Mouse (Mus musculus): ENCODE data around the gene Trip12. TPM values are rescaled to one million over a fixed set of nuclear protein-coding genes. Genes with fewer than 3 reads are reported as not detected.

The Trip12 gene
- polyA plus RNA-seq, 1 experiment from 2014 or later = 64.4 TPM

DNA sequence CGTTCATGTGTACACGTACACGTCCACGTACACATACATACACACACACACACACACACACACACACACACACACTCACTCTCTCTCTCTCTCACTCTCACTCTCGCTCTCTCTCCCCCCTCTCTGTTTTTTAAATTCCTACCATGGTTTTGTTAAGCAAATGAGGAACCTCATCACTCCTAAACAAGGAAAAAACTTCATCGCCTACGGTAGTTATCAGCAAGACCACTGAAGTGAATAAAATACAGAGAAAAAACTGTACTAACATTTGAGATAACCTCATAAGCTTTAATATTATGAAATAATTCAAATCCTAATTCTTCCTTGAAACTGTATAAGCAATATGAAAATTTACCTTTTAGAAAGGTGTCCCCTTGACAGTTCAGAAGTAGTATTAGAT is 45.0 kb downstream of the Trip12 start:
- Histone ChIP-seq H3K9me3 (ENCODE audit: control insufficient read depth, low read length) (no peaks in the 10 kb centered on the region), H3K4me3 (ENCODE audit: control insufficient read depth in 1 of 2, insufficient read depth in 1 of 2, low read depth in 1 of 2, low read length in 2 of 2) (no peak overlapping the region), H3K27me3 (ENCODE audit: control insufficient read depth, insufficient read depth, low read length) (no peaks in the 10 kb centered on the region), H3K9ac (ENCODE audit: low read length) (no peak overlapping the region), H3K4me2 (ENCODE audit: low read length) (no peak overlapping the region), H3K27ac (replicated peaks in 1 of 2; ENCODE audit: control insufficient read depth in 1 of 2, insufficient read depth in 1 of 2, low read depth in 2 of 2, low read length in 2 of 2) (no peak overlapping the region), H3K36me3 (ENCODE audit: control insufficient read depth, insufficient read depth, low read length) (peaks cover 37% of the 10 kb centered on the region), H3K4me1 (ENCODE audit: control insufficient read depth in 2 of 2, insufficient read depth in 2 of 2, low read length in 2 of 2) (no peaks in the 10 kb centered on the region)
- ATAC-seq (ENCODE audit: insufficient number of reproducible peaks, insufficient read depth, low FRiP score, low read depth) = no peak
- WGBS = 90% methylated on average over 7 of the region's 7 CpGs

- no peaks in the 10 kb centered on the region for H3K27me3 ChIP-seq (ENCODE audit: control insufficient read depth, insufficient read depth, low read length)
- no peak overlapping the region for H3K4me3 ChIP-seq (ENCODE audit: control insufficient read depth in 1 of 2, insufficient read depth in 1 of 2, low read depth in 1 of 2, low read length in 2 of 2)
- H3K36me3 ChIP-seq (ENCODE audit: control insufficient read depth, insufficient read depth, low read length) = peaks cover 67% of the 10 kb centered on the region
- H3K4me1 ChIP-seq (ENCODE audit: control insufficient read depth in 2 of 2, insufficient read depth in 2 of 2, low read length in 2 of 2) = no peaks in the 10 kb centered on the region
- no peaks in the 10 kb centered on the region for H3K9me3 ChIP-seq (ENCODE audit: control insufficient read depth, low read length)
- ATAC-seq (ENCODE audit: insufficient number of reproducible peaks, insufficient read depth, low FRiP score, low read depth) = no peak
- WGBS = 87% methylated on average over 2 of the region's 2 CpGs
- H3K9ac ChIP-seq (ENCODE audit: low read length) = no peak overlapping the region
- H3K4me2 ChIP-seq (ENCODE audit: low read length) = no peak overlapping the region
- no peak overlapping the region for H3K27ac ChIP-seq (replicated peaks in 1 of 2; ENCODE audit: control insufficient read depth in 1 of 2, insufficient read depth in 1 of 2, low read depth in 2 of 2, low read length in 2 of 2)
Observed at GRCm38 (mm10) chr1:84791393-84791792, 48.9 kb downstream of the Trip12 start.

GRCm38 (mm10) chr1:84780630-84781029 is 59.7 kb downstream of the Trip12 start:
- Histone ChIP-seq H3K27me3 (ENCODE audit: control insufficient read depth, insufficient read depth, low read length) (no peaks in the 10 kb centered on the region), H3K4me3 (ENCODE audit: control insufficient read depth in 1 of 2, insufficient read depth in 1 of 2, low read depth in 1 of 2, low read length in 2 of 2) (no peak overlapping the region), H3K27ac (replicated peaks in 1 of 2; ENCODE audit: control insufficient read depth in 1 of 2, insufficient read depth in 1 of 2, low read depth in 2 of 2, low read length in 2 of 2) (no peak overlapping the region), H3K9me3 (ENCODE audit: control insufficient read depth, low read length) (no peaks in the 10 kb centered on the region), H3K9ac (ENCODE audit: low read length) (no peak overlapping the region), H3K4me1 (ENCODE audit: control insufficient read depth in 2 of 2, insufficient read depth in 2 of 2, low read length in 2 of 2) (no peaks in the 10 kb centered on the region), H3K36me3 (ENCODE audit: control insufficient read depth, insufficient read depth, low read length) (peaks cover 60% of the 10 kb centered on the region), H3K4me2 (ENCODE audit: low read length) (no peak overlapping the region)
- WGBS = 89% methylated on average over 3 of the region's 3 CpGs
- ATAC-seq (ENCODE audit: insufficient number of reproducible peaks, insufficient read depth, low FRiP score, low read depth) = no peak

DNA sequence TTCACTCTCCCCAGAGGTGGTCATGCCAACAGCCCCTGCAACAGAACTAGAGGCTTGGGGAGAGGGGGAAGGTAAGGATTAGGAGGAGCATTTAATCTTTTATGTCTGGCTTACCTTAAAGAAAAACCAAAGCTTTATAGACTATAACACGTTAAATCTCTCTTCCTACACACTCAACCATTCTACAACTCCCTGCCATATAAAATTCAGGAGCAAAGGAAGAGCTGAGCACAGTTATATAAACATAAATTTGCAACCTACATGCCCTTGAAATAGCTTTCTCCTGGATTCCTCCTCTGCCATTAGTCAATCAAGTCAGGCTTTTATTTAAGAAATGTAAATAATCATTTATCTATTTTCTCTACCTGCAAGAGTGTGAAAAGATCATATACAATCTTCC is 62.9 kb downstream of the Trip12 start:
- no peak overlapping the region for H3K4me3 ChIP-seq (ENCODE audit: control insufficient read depth in 1 of 2, insufficient read depth in 1 of 2, low read depth in 1 of 2, low read length in 2 of 2)
- no peaks in the 10 kb centered on the region for H3K27me3 ChIP-seq (ENCODE audit: control insufficient read depth, insufficient read depth, low read length)
- 91% methylated on average over 1 of the region's 1 CpGs for WGBS
- H3K9ac ChIP-seq (ENCODE audit: low read length) = no peak overlapping the region
- H3K9me3 ChIP-seq (ENCODE audit: control insufficient read depth, low read length) = no peaks in the 10 kb centered on the region
- no peak for ATAC-seq (ENCODE audit: insufficient number of reproducible peaks, insufficient read depth, low FRiP score, low read depth)
- H3K4me2 ChIP-seq (ENCODE audit: low read length) = no peak overlapping the region
- no peak overlapping the region for H3K27ac ChIP-seq (replicated peaks in 1 of 2; ENCODE audit: control insufficient read depth in 1 of 2, insufficient read depth in 1 of 2, low read depth in 2 of 2, low read length in 2 of 2)
- H3K4me1 ChIP-seq (ENCODE audit: control insufficient read depth in 2 of 2, insufficient read depth in 2 of 2, low read length in 2 of 2) = no peaks in the 10 kb centered on the region
- peaks cover 56% of the 10 kb centered on the region for H3K36me3 ChIP-seq (ENCODE audit: control insufficient read depth, insufficient read depth, low read length)

- no peak overlapping the region for H3K9ac ChIP-seq (ENCODE audit: low read length)
- 79% methylated on average over 4 of the region's 4 CpGs for WGBS
- H3K27me3 ChIP-seq (ENCODE audit: control insufficient read depth, insufficient read depth, low read length) = no peaks in the 10 kb centered on the region
- peaks cover 85% of the 10 kb centered on the region for H3K36me3 ChIP-seq (ENCODE audit: control insufficient read depth, insufficient read depth, low read length)
- ATAC-seq (ENCODE audit: insufficient number of reproducible peaks, insufficient read depth, low FRiP score, low read depth) = no peak
- no peak overlapping the region for H3K4me2 ChIP-seq (ENCODE audit: low read length)
- H3K4me3 ChIP-seq (ENCODE audit: control insufficient read depth in 1 of 2, insufficient read depth in 1 of 2, low read depth in 1 of 2, low read length in 2 of 2) = no peak overlapping the region
- H3K27ac ChIP-seq (replicated peaks in 1 of 2; ENCODE audit: control insufficient read depth in 1 of 2, insufficient read depth in 1 of 2, low read depth in 2 of 2, low read length in 2 of 2) = no peak overlapping the region
- H3K4me1 ChIP-seq (ENCODE audit: control insufficient read depth in 2 of 2, insufficient read depth in 2 of 2, low read length in 2 of 2) = no peaks in the 10 kb centered on the region
- H3K9me3 ChIP-seq (ENCODE audit: control insufficient read depth, low read length) = no peaks in the 10 kb centered on the region
Observed at GRCm38 (mm10) chr1:84758843-84759242, 81.5 kb downstream of the Trip12 start.

DNA sequence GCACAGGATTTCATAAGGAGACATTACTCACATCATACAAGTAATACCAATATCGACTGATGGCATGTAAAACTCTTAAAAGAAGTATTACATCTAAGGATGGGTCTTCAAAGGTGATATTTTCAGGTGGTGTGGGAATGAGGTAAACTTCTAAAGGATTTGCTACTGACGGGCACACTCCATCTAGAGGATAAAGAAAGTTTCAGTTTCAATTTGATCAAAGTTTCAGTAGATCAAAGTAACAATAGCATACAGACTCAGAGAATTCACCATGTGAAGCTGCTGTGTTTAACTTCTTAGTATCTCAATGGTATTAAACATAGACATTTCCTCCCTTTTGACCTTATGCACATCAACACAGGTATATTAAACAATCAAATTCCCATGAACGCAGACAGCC is 98.2 kb downstream of the Trip12 start:
- Histone ChIP-seq H3K9me3 (ENCODE audit: control insufficient read depth, low read length) (no peaks in the 10 kb centered on the region), H3K9ac (ENCODE audit: low read length) (no peak overlapping the region), H3K4me3 (ENCODE audit: control insufficient read depth in 1 of 2, insufficient read depth in 1 of 2, low read depth in 1 of 2, low read length in 2 of 2) (no peak overlapping the region), H3K27me3 (ENCODE audit: control insufficient read depth, insufficient read depth, low read length) (no peaks in the 10 kb centered on the region), H3K4me1 (ENCODE audit: control insufficient read depth in 2 of 2, insufficient read depth in 2 of 2, low read length in 2 of 2) (no peaks in the 10 kb centered on the region), H3K36me3 (ENCODE audit: control insufficient read depth, insufficient read depth, low read length) (peaks cover 87% of the 10 kb centered on the region), H3K27ac (replicated peaks in 1 of 2; ENCODE audit: control insufficient read depth in 1 of 2, insufficient read depth in 1 of 2, low read depth in 2 of 2, low read length in 2 of 2) (no peak overlapping the region), H3K4me2 (ENCODE audit: low read length) (no peak overlapping the region)
- ATAC-seq (ENCODE audit: insufficient number of reproducible peaks, insufficient read depth, low FRiP score, low read depth) = no peak
- 91% methylated on average over 3 of the region's 3 CpGs for WGBS

GRCm38 (mm10) chr1:84740080-84740479 is 100.2 kb downstream of the Trip12 start:
- H3K9ac ChIP-seq (ENCODE audit: low read length) = no peak overlapping the region
- H3K4me3 ChIP-seq (ENCODE audit: control insufficient read depth in 1 of 2, insufficient read depth in 1 of 2, low read depth in 1 of 2, low read length in 2 of 2) = no peak overlapping the region
- ATAC-seq (ENCODE audit: insufficient number of reproducible peaks, insufficient read depth, low FRiP score, low read depth) = no peak
- no peaks in the 10 kb centered on the region for H3K27me3 ChIP-seq (ENCODE audit: control insufficient read depth, insufficient read depth, low read length)
- peaks cover 89% of the 10 kb centered on the region for H3K36me3 ChIP-seq (ENCODE audit: control insufficient read depth, insufficient read depth, low read length)
- H3K9me3 ChIP-seq (ENCODE audit: control insufficient read depth, low read length) = no peaks in the 10 kb centered on the region
- H3K4me2 ChIP-seq (ENCODE audit: low read length) = no peak overlapping the region
- no peaks in the 10 kb centered on the region for H3K4me1 ChIP-seq (ENCODE audit: control insufficient read depth in 2 of 2, insufficient read depth in 2 of 2, low read length in 2 of 2)
- H3K27ac ChIP-seq (replicated peaks in 1 of 2; ENCODE audit: control insufficient read depth in 1 of 2, insufficient read depth in 1 of 2, low read depth in 2 of 2, low read length in 2 of 2) = no peak overlapping the region
- 51% methylated on average over 1 of the region's 1 CpGs for WGBS

- Histone ChIP-seq H3K4me1 (ENCODE audit: control insufficient read depth in 2 of 2, insufficient read depth in 2 of 2, low read length in 2 of 2) (no peaks in the 10 kb centered on the region), H3K9me3 (ENCODE audit: control insufficient read depth, low read length) (no peaks in the 10 kb centered on the region), H3K27ac (replicated peaks in 1 of 2; ENCODE audit: control insufficient read depth in 1 of 2, insufficient read depth in 1 of 2, low read depth in 2 of 2, low read length in 2 of 2) (no peak overlapping the region), H3K4me3 (ENCODE audit: control insufficient read depth in 1 of 2, insufficient read depth in 1 of 2, low read depth in 1 of 2, low read length in 2 of 2) (no peak overlapping the region), H3K4me2 (ENCODE audit: low read length) (no peak overlapping the region), H3K36me3 (ENCODE audit: control insufficient read depth, insufficient read depth, low read length) (peaks cover 86% of the 10 kb centered on the region), H3K9ac (ENCODE audit: low read length) (no peak overlapping the region), H3K27me3 (ENCODE audit: control insufficient read depth, insufficient read depth, low read length) (no peaks in the 10 kb centered on the region)
- no peak for ATAC-seq (ENCODE audit: insufficient number of reproducible peaks, insufficient read depth, low FRiP score, low read depth)
- WGBS = 70% methylated on average over 1 of the region's 1 CpGs
Observed at GRCm38 (mm10) chr1:84737097-84737496, 103.2 kb downstream of the Trip12 start.
